ENCODE assay signal across 25 mouse cellular contexts in genomic region chr2:162972752-162973151, GRCm38 (mm10). TPM values are rescaled to one million over a fixed set of nuclear protein-coding genes. Genes with fewer than 3 reads are reported as not detected.
DNase-seq lines count a peak whose midpoint lies in the region; ATAC-seq and TF ChIP-seq lines count a peak whose summit lies in the region.
"Had no signal": no experiment of that assay in that cellular context is flagged by ENCODE, and none has a peak within 500 bp of the region (broad histone marks: within the 10 kb centered on the region; RNA-seq: fewer than 3 reads in every experiment).

No protein-coding gene starts in this region.

- no peaks in the 10 kb centered on the region for H3K79me2 ChIP-seq in liver, adult 2 months (ENCODE audit: control insufficient read depth, insufficient read depth, low read length)
- no peaks in the 10 kb centered on the region for H3K79me2 ChIP-seq in myocyte (ENCODE audit: control insufficient read depth, insufficient read depth)
- H3K79me2 ChIP-seq in heart, adult 2 months (replicated peaks; ENCODE audit: control insufficient read depth, insufficient read depth, low read length) = no peaks in the 10 kb centered on the region

- ATAC-seq in liver, embryonic 14.5 days (ENCODE audit: insufficient read depth) = peak; percentile 50; the same call in 1 of the 2 replicates
- ATAC-seq in cerebellum, adult (ENCODE audit: insufficient number of reproducible peaks, low FRiP score, low TSS enrichment) = no peak
- ATAC-seq: forebrain, embryonic 15.5 days; midbrain, embryonic 16.5 days had no signal

- no peak overlapping the region for H3K4me2 ChIP-seq in liver, embryonic 14.5 days (ENCODE audit: low read depth)
- H3K4me2 ChIP-seq in myocyte (ENCODE audit: low read depth) = no peak overlapping the region
- H3K4me2 ChIP-seq: forebrain, embryonic 15.5 days; heart, embryonic 11.5 days; limb, embryonic 15.5 days; stomach, embryonic 15.5 days had no signal

- no peak overlapping the region for H3K9ac ChIP-seq in liver, adult 2 months (ENCODE audit: low read depth, low read length)
- no peak overlapping the region for H3K9ac ChIP-seq in liver, embryonic 14.5 days (replicated peaks)
- H3K9ac ChIP-seq in heart, adult 2 months (ENCODE audit: low read depth, low read length) = no peak overlapping the region
- H3K9ac ChIP-seq: embryonic facial prominence, embryonic 13.5 days; forebrain, embryonic 15.5 days; hindbrain, embryonic 12.5 days; limb, embryonic 15.5 days; stomach, embryonic 15.5 days had no signal

- DNase-seq in liver, adult 2 months (ENCODE audit: extremely low read depth, low read depth, low spot score) = peak; percentile 97
- no peak for DNase-seq in liver
- DNase-seq in embryonic facial prominence, embryonic 10.5 days (ENCODE audit: low spot score) = peak; percentile 18
- DNase-seq in liver, embryonic 14.5 days (ENCODE audit: low read depth in 3 of 3, low spot score in 3 of 3) = peak in 1 of 3 experiments; percentile 27
- DNase-seq in heart, adult 2 months = no peak
- no peak for DNase-seq in cerebellum, adult 11-12 months
- DNase-seq: adrenal gland, postnatal 10 days; B cell, adult 2 months; cerebellum, adult 11 months; cerebellum, postnatal 25 days; heart, postnatal 10 days; lung, postnatal 10 days had no signal

- intact Hi-C loops in heart, adult 2 months (cut with DNase I) = no loop called here

- no peak for TF ChIP-seq CTCF in liver, adult 2 months (IDR thresholded peaks at IDR 0.05; ENCODE audit: low read depth, low read length)
- no peak for TF ChIP-seq CTCF in liver, embryonic 14.5 days (IDR thresholded peaks at IDR 0.05; ENCODE audit: low read depth)
- TF ChIP-seq CTCF in heart, adult 2 months (IDR thresholded peaks at IDR 0.05) = no peak

- H3K27ac ChIP-seq in liver, adult 2 months (replicated peaks; ENCODE audit: insufficient read depth, low read depth, low read length) = no peak overlapping the region
- H3K27ac ChIP-seq in embryonic facial prominence, embryonic 10.5 days (replicated peaks) = no peak overlapping the region
- H3K27ac ChIP-seq in liver, embryonic 14.5 days = no peak overlapping the region
- H3K27ac ChIP-seq in heart, adult 2 months = no peak overlapping the region
- H3K27ac ChIP-seq: embryonic facial prominence, embryonic 13.5 days; forebrain, embryonic 15.5 days; hindbrain, embryonic 12.5 days; limb, embryonic 15.5 days; stomach, embryonic 15.5 days had no signal

- no peaks in the 10 kb centered on the region for H3K36me3 ChIP-seq in liver, adult 2 months (ENCODE audit: control insufficient read depth, insufficient read depth, low read length)
- no peaks in the 10 kb centered on the region for H3K36me3 ChIP-seq in embryonic facial prominence, embryonic 10.5 days (replicated peaks)
- H3K36me3 ChIP-seq in liver, embryonic 14.5 days (replicated peaks; ENCODE audit: control insufficient read depth, insufficient read depth, low read depth) = no peaks in the 10 kb centered on the region
- no peaks in the 10 kb centered on the region for H3K36me3 ChIP-seq in myocyte (ENCODE audit: control insufficient read depth, insufficient read depth)
- H3K36me3 ChIP-seq in heart, adult 2 months (ENCODE audit: control insufficient read depth, insufficient read depth, low read length) = no peaks in the 10 kb centered on the region
- H3K36me3 ChIP-seq: embryonic facial prominence, embryonic 13.5 days; forebrain, embryonic 15.5 days; hindbrain, embryonic 12.5 days; limb, embryonic 15.5 days; stomach, embryonic 15.5 days had no signal

- H3K4me1 ChIP-seq in liver, adult 2 months (ENCODE audit: control insufficient read depth, insufficient read depth, low read length) = peaks cover 20% of the 10 kb centered on the region
- peaks cover 26% of the 10 kb centered on the region for H3K4me1 ChIP-seq in embryonic facial prominence, embryonic 10.5 days
- peaks cover 0 to 2% of the 10 kb centered on the region in 2 experiments; a peak in 1 of 4 replicates for H3K4me1 ChIP-seq in liver, embryonic 14.5 days (replicated peaks; ENCODE audit: control insufficient read depth in 2 of 2, insufficient read depth in 2 of 2, low read length in 1 of 2)
- H3K4me1 ChIP-seq in heart, adult 2 months (ENCODE audit: control insufficient read depth, insufficient read depth, low read length) = peaks cover 9% of the 10 kb centered on the region

- H3ac ChIP-seq in myocyte (ENCODE audit: control insufficient read depth, insufficient read length) = no peak overlapping the region

- no peak overlapping the region for H3K4me3 ChIP-seq in liver, adult 2 months (ENCODE audit: insufficient read depth, low read depth, low read length)
- H3K4me3 ChIP-seq in embryonic facial prominence, embryonic 10.5 days = no peak overlapping the region
- no peak overlapping the region for H3K4me3 ChIP-seq in liver, embryonic 14.5 days (ENCODE audit: insufficient read depth in 1 of 2, low read depth in 2 of 2, low read length in 2 of 2)
- H3K4me3 ChIP-seq in myocyte = no peak overlapping the region
- H3K4me3 ChIP-seq in heart, adult 2 months = no peak overlapping the region
- H3K4me3 ChIP-seq: embryonic facial prominence, embryonic 13.5 days; forebrain, embryonic 15.5 days; hindbrain, embryonic 12.5 days; limb, embryonic 15.5 days; megakaryocyte, embryonic 14.5 days; stomach, embryonic 15.5 days had no signal

- TF ChIP-seq POLR2A in liver, adult 2 months (IDR thresholded peaks at IDR 0.05; ENCODE audit: extremely low read depth, insufficient read depth, low read length) = no peak
- no peak for TF ChIP-seq POLR2A in myocyte (IDR thresholded peaks at IDR 0.05; ENCODE audit: insufficient read length, low read depth)
- no peak for TF ChIP-seq POLR2A in heart, adult 2 months (IDR thresholded peaks at IDR 0.05; ENCODE audit: insufficient read depth, low read depth, low read length)

- no peaks in the 10 kb centered on the region for H3K27me3 ChIP-seq in liver, adult 2 months (ENCODE audit: control insufficient read depth, insufficient read depth, low read length)
- H3K27me3 ChIP-seq in embryonic facial prominence, embryonic 10.5 days (replicated peaks; ENCODE audit: low read depth, poor library complexity, severe bottlenecking) = no peaks in the 10 kb centered on the region
- H3K27me3 ChIP-seq in liver, embryonic 14.5 days (ENCODE audit: control insufficient read depth, insufficient read depth, low read length) = no peaks in the 10 kb centered on the region
- no peaks in the 10 kb centered on the region for H3K27me3 ChIP-seq in myocyte (ENCODE audit: control insufficient read depth, insufficient read depth, insufficient read length)
- H3K27me3 ChIP-seq in heart, adult 2 months (ENCODE audit: control insufficient read depth, insufficient read depth, low read length) = no peaks in the 10 kb centered on the region
- H3K27me3 ChIP-seq: embryonic facial prominence, embryonic 13.5 days; forebrain, embryonic 15.5 days; hindbrain, embryonic 12.5 days; limb, embryonic 15.5 days; stomach, embryonic 15.5 days had no signal

- TF ChIP-seq EP300 in liver, embryonic 14.5 days (IDR thresholded peaks at IDR 0.05; ENCODE audit: low read depth) = no peak
- TF ChIP-seq EP300 in heart, adult 2 months (IDR thresholded peaks at IDR 0.05; ENCODE audit: insufficient read depth, low read depth, low read length) = no peak

- WGBS in liver, adult 2 months = 14% methylated on average over 7 of the region's 7 CpGs
- 50% methylated on average over 7 of the region's 7 CpGs for WGBS in embryonic facial prominence, embryonic 10.5 days
- WGBS in liver, embryonic 14.5 days (ENCODE audit: insufficient replicate concordance) = 27% methylated on average over 7 of the region's 7 CpGs
- WGBS in heart, adult 2 months = 61% methylated on average over 7 of the region's 7 CpGs

- no peaks in the 10 kb centered on the region for H3K9me3 ChIP-seq in embryonic facial prominence, embryonic 10.5 days
- H3K9me3 ChIP-seq in liver, embryonic 14.5 days (ENCODE audit: control insufficient read depth, low read length) = no peaks in the 10 kb centered on the region
- H3K9me3 ChIP-seq: embryonic facial prominence, embryonic 13.5 days; forebrain, embryonic 15.5 days; hindbrain, embryonic 12.5 days; limb, embryonic 15.5 days; megakaryocyte, embryonic 14.5 days; stomach, embryonic 15.5 days had no signal

RNA-seq across cellular contexts. Expression of gene Sgk2, which starts 14.4 kb away (rescaled TPM):
- 39.4 and 65.0 TPM in 2 replicates for total RNA-seq in liver, adult 2 months (2014; rRNA removed)
- 27.8 and 39.0 TPM in 2 replicates for polyA plus RNA-seq in liver, adult 2 months (2012; rRNA removed)
- not detected in 2 replicates for polyA plus RNA-seq in embryonic facial prominence, embryonic 10.5 days (2016; fragmentation: Nextera tagmentation; extraction: Ambion mirVana)
- 1.9 and 2.1 TPM in 2 replicates for polyA plus RNA-seq in liver, embryonic 14.5 days (2012; rRNA removed)
- polyA plus RNA-seq in liver, embryonic 14.5 days (2014; fragmentation: Nextera tagmentation; extraction: Ambion mirVana) = 3.6 and 4.0 TPM in 2 replicates
- not detected for polyA plus RNA-seq in myocyte (2012; fragmentation: generic; extraction: Trizol)
- not detected for total RNA-seq in heart, adult 2 months (2021)
- not detected in 2 replicates for polyA plus RNA-seq in heart, adult 2 months (2012; rRNA removed)
- total RNA-seq: gastrocnemius, adult 18-20 months; gastrocnemius, postnatal 4 days; neutrophil, adult 5-6 weeks had no signal
- polyA plus RNA-seq: forebrain, embryonic 15.5 days; heart, embryonic 11.5 days; hindbrain, embryonic 12.5 days; midbrain, embryonic 16.5 days had no signal

RNA-seq across cellular contexts. Expression of gene L3mbtl1, which starts 29.5 kb away (rescaled TPM):
- total RNA-seq in liver, adult 2 months (2014; rRNA removed) = 0.28 TPM in 1 of 2 replicates, not detected in the other
- 0.11 TPM in 1 of 2 replicates, not detected in the other for polyA plus RNA-seq in liver, adult 2 months (2012; rRNA removed)
- 0.06 and 0.19 TPM in 2 replicates for polyA plus RNA-seq in embryonic facial prominence, embryonic 10.5 days (2016; fragmentation: Nextera tagmentation; extraction: Ambion mirVana)
- 0.08 and 0.32 TPM in 2 replicates for polyA plus RNA-seq in liver, embryonic 14.5 days (2012; rRNA removed)
- 0.04 TPM in 1 of 2 replicates, not detected in the other for polyA plus RNA-seq in liver, embryonic 14.5 days (2014; fragmentation: Nextera tagmentation; extraction: Ambion mirVana)
- polyA plus RNA-seq in myocyte (2012; fragmentation: generic; extraction: Trizol) = not detected
- total RNA-seq in heart, adult 2 months (2021) = under 1 TPM in 1 of 2 experiments, not detected in 1; 0.65 TPM
- 0.10 TPM in 1 of 2 replicates, not detected in the other for polyA plus RNA-seq in heart, adult 2 months (2012; rRNA removed)
- total RNA-seq: gastrocnemius, adult 18-20 months; heart, postnatal 10 days had no signal
- polyA plus RNA-seq: heart, embryonic 11.5 days had no signal

RNA-seq across cellular contexts. Expression of gene Srsf6, which starts 41.4 kb away (rescaled TPM):
- total RNA-seq in liver, adult 2 months (2014; rRNA removed) = 34.3 and 37.1 TPM in 2 replicates
- polyA plus RNA-seq in liver, adult 2 months (2012; rRNA removed) = 60.0 and 81.2 TPM in 2 replicates
- polyA plus RNA-seq in embryonic facial prominence, embryonic 10.5 days (2016; fragmentation: Nextera tagmentation; extraction: Ambion mirVana) = 279 and 285 TPM in 2 replicates
- polyA plus RNA-seq in liver, embryonic 14.5 days (2012; rRNA removed) = 72.5 and 113 TPM in 2 replicates
- polyA plus RNA-seq in liver, embryonic 14.5 days (2014; fragmentation: Nextera tagmentation; extraction: Ambion mirVana) = 80.4 and 94.3 TPM in 2 replicates
- 61.5 TPM for polyA plus RNA-seq in myocyte (2012; fragmentation: generic; extraction: Trizol)
- 10 to 100 TPM; 61.2 to 68.3 TPM for total RNA-seq in heart, adult 2 months (2021)
- 48.0 and 75.1 TPM in 2 replicates for polyA plus RNA-seq in heart, adult 2 months (2012; rRNA removed)

RNA-seq across cellular contexts. Expression of gene Ift52, which starts 44.4 kb away (rescaled TPM):
- total RNA-seq in liver, adult 2 months (2014; rRNA removed) = 12.1 and 18.3 TPM in 2 replicates
- 18.0 and 18.8 TPM in 2 replicates for polyA plus RNA-seq in liver, adult 2 months (2012; rRNA removed)
- 50.5 and 51.9 TPM in 2 replicates for polyA plus RNA-seq in embryonic facial prominence, embryonic 10.5 days (2016; fragmentation: Nextera tagmentation; extraction: Ambion mirVana)
- 8.1 and 10.9 TPM in 2 replicates for polyA plus RNA-seq in liver, embryonic 14.5 days (2012; rRNA removed)
- 15.6 and 16.3 TPM in 2 replicates for polyA plus RNA-seq in liver, embryonic 14.5 days (2014; fragmentation: Nextera tagmentation; extraction: Ambion mirVana)
- polyA plus RNA-seq in myocyte (2012; fragmentation: generic; extraction: Trizol) = 21.1 TPM
- 10 to 100 TPM; 19.5 to 22.1 TPM for total RNA-seq in heart, adult 2 months (2021)
- polyA plus RNA-seq in heart, adult 2 months (2012; rRNA removed) = 16.5 and 22.2 TPM in 2 replicates

Comparison
In these comparisons a context has a peak if more than half of its experiments do, and no peak if none do; other contexts are left out.
1. DNase-seq: peak in liver, adult 2 months (single experiment) and embryonic facial prominence, embryonic 10.5 days (single experiment); none in liver (single experiment), heart, adult 2 months (0 of 2) and cerebellum, adult 11-12 months (single experiment).